Mouse (Mus musculus): ENCODE data around the gene Zfp607b. TPM values are rescaled to one million over a fixed set of nuclear protein-coding genes. Genes with fewer than 3 reads are reported as not detected.

The Zfp607b gene
- polyA plus RNA-seq (2016; fragmentation: Nextera tagmentation; extraction: Ambion mirVana), result 6.3 and 7.7 TPM in 2 replicates

DNA sequence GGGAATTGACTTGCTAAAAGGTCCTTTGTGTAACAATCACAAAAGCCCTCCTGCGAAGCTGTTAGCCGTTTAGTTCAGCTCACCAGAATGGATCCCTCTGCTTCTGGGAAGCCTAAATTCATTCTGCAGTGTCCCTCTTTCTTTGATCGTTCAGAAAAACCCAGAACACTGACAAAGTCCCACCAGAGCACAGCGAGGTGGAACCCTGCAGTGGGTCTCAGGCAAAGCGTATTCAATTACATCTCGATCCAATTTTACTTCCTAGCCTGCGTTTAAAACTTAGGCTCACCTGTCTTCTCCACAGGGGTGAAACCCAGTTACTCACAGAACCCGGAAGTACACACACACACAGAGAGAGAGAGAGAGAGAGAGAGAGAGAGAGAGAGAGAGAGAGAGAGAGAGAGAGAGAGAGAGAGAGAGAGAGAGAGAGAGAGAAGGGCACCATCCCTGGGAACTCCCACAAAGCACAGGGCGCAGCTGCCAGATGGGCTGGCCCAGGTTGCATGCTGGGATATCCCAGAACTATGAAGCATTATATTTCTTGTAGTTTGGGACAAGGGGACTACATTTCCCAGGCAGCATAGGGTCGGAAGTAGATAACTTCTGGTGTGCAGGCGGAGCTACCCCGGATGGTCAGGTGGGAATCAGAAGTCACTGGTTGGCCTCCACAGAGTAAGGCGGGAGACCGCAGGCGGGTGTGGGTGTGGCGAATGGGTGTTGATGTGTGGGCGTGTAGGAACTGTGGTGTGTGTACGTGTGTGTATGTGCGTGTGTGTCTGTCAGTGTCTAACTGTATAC is at the start of gene Zfp607b:
TSS of gene Zfp607b (plus strand) at position 526 of the 798 bp plus-strand sequence.
- Histone ChIP-seq H3K27ac (replicated peaks) (peak within 1 kb of the TSS; percentile 86), H3K36me3 (peaks cover 3% of the 10 kb centered on the region), H3K9me3 (replicated peaks) (no peaks in the 10 kb centered on the region), H3K27me3 (ENCODE audit: low read depth, poor library complexity, severe bottlenecking) (no peaks in the 10 kb centered on the region), H3K4me3 (peak within 1 kb of the TSS; percentile 57), H3K4me1 (peaks cover 23% of the 10 kb centered on the region)
- peak; percentile 88 for DNase-seq (ENCODE audit: low spot score)
- WGBS, result under 1% methylated on average over 19 of the region's 19 CpGs

DNA sequence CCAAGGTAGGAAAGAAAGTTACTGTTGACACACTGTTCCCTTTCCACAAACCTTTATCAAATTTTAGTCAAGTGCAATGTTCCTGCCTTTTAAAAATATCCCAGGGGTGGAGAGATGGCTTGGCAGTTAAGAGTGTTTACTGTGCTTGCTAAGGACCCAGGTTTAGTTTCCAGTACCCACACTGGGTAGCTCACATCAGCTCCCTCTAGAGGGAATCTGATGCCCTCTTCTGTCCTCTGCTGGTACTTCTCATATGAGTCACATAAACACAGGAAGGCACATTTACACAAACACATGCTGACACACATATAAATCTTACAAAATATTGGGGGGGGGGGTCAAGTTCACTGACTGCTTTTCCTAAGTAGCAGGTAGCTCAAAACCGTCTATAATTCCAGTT is 44.7 kb upstream of the Zfp607b start:
- DNase-seq (ENCODE audit: low spot score), result no peak
- Histone ChIP-seq H3K27ac (replicated peaks) (no peak overlapping the region), H3K4me3 (no peak overlapping the region), H3K36me3 (0 out of 2 replicates have a peak, but pooled peaks cover 5% of the 10 kb centered on the region), H3K27me3 (ENCODE audit: low read depth, poor library complexity, severe bottlenecking) (no peaks in the 10 kb centered on the region), H3K4me1 (no peaks in the 10 kb centered on the region), H3K9me3 (replicated peaks) (no peaks in the 10 kb centered on the region)
- WGBS, result 60% methylated on average over 1 of the region's 1 CpGs

DNA sequence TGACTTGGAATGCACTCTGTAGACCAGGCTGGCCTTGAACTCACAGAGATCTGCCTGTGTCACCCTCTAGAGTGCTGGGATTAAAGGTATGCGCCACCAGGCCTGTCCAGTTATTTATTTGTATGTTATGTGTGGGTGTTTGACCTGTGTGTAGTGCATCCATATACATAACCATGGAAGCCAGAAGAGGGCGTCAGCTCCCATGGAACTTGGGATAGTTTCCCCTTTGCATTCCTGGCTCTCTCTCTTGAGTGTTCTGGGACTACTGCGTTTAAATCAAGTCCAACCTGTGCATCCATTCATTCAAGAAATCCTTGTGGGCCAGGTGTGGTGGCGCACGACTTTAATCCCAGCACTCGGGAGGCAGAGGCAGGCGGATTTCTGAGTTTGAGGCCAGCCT is 42.6 kb upstream of the Zfp607b start:
- Histone ChIP-seq H3K9me3 (replicated peaks) (no peaks in the 10 kb centered on the region), H3K36me3 (no peaks in the 10 kb centered on the region), H3K27ac (replicated peaks) (no peak overlapping the region), H3K4me3 (no peak overlapping the region), H3K27me3 (ENCODE audit: low read depth, poor library complexity, severe bottlenecking) (no peaks in the 10 kb centered on the region; the same call in 1 of the 2 replicates), H3K4me1 (0 out of 2 replicates have a peak, but pooled peaks cover 6% of the 10 kb centered on the region)
- 84% methylated on average over 7 of the region's 7 CpGs for WGBS
- DNase-seq (ENCODE audit: low spot score), result no peak

DNA sequence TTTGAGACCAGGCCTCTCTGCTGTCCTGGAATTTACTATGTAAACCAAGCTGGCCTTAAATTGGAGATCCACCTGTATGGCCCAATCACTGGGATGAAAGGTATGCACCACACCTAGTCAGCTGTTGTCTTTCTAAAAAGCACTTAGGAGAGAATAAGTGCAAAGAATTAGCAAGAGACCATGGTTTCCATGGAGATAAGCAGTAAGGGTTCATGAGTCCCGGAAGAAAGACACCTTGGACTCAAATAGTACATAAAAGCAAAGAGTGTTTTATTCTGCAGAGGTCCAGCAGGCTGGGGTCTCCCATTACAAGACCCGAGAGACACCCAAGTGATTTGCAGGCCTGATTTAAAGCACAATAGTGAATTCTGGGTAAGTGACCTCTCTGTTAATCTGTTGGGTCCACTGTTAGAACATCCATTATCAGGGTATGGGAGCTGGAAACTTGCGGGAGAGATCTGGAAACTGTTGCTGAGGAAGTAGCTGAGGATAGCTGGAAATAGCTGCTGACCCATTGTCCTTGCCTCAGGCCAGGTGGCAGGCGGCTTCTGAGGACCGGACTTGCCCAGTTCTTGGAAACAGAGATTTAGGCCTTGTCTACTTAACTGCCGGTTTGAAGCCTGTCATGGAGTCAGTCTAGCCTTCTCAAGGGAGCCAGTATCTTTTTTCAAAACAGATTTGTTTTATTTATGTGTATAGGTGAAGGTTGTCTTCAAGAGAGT is 41.7 kb upstream of the Zfp607b start:
- DNase-seq (ENCODE audit: low spot score), result no peak
- Histone ChIP-seq H3K4me3 (no peak overlapping the region), H3K27me3 (ENCODE audit: low read depth, poor library complexity, severe bottlenecking) (peaks cover 3% of the 10 kb centered on the region), H3K27ac (replicated peaks) (no peak overlapping the region), H3K36me3 (no peaks in the 10 kb centered on the region), H3K9me3 (replicated peaks) (no peaks in the 10 kb centered on the region), H3K4me1 (0 out of 2 replicates have a peak, but pooled peaks cover 6% of the 10 kb centered on the region)
- WGBS, result 88% methylated on average over 6 of the region's 6 CpGs

DNA sequence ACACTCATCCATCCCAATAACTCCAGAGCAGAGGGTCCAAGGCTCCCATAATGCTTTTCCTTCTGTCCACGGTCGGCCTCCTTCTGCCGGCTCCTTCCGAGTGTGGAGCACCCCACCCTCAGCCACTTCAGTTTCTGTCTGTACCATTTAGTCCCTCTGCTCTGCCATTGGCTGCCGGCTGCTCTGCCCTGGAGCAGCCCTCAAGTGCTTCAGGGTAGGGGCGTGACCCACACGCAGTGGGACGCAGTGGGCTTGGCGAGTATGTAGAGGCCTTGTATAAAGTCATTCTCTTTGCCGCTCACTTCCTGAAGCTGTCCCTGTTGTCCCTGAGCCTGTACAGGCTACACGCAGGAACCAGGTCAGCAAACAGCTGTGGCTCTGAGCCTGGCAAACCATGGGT is 39.4 kb upstream of the Zfp607b start:
- Histone ChIP-seq H3K4me3 (no peak overlapping the region), H3K27ac (replicated peaks) (no peak overlapping the region), H3K36me3 (no peaks in the 10 kb centered on the region), H3K9me3 (replicated peaks) (no peaks in the 10 kb centered on the region), H3K27me3 (ENCODE audit: low read depth, poor library complexity, severe bottlenecking) (peaks cover 26% of the 10 kb centered on the region), H3K4me1 (peaks cover 18% of the 10 kb centered on the region)
- no peak for DNase-seq (ENCODE audit: low spot score)
- WGBS, result 91% methylated on average over 11 of the region's 11 CpGs

DNA sequence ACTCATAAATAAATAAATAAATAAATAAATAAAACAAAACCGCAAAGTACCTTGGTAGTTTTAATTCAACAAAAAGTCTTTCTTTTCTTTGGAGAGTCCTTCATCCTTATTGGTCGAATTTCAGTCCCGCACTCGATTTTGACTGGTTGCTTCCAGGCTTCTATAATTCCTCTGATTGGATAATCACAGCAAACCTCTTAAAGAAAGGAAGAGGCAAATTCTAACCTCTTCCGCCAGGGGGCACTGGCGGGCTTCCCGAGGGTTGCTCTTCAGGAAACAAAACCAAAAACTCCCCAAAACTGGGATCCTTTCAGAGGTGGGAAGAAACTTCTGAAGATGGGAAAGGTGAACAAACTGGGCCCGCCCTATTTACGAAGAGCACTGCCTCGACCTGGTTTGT is 38.2 kb upstream of the Zfp607b start:
- Histone ChIP-seq H3K27me3 (ENCODE audit: low read depth, poor library complexity, severe bottlenecking) (peaks cover 38% of the 10 kb centered on the region), H3K4me3 (peak overlapping the region; percentile 39), H3K4me1 (peaks cover 18% of the 10 kb centered on the region), H3K9me3 (replicated peaks) (no peaks in the 10 kb centered on the region), H3K27ac (replicated peaks) (peak overlapping the region; percentile 59; the same call in 1 of the 2 replicates), H3K36me3 (peaks cover 1% of the 10 kb centered on the region; the same call in 1 of the 2 replicates)
- DNase-seq (ENCODE audit: low spot score), result peak; percentile 70
- WGBS, result 8% methylated on average over 10 of the region's 10 CpGs

DNA sequence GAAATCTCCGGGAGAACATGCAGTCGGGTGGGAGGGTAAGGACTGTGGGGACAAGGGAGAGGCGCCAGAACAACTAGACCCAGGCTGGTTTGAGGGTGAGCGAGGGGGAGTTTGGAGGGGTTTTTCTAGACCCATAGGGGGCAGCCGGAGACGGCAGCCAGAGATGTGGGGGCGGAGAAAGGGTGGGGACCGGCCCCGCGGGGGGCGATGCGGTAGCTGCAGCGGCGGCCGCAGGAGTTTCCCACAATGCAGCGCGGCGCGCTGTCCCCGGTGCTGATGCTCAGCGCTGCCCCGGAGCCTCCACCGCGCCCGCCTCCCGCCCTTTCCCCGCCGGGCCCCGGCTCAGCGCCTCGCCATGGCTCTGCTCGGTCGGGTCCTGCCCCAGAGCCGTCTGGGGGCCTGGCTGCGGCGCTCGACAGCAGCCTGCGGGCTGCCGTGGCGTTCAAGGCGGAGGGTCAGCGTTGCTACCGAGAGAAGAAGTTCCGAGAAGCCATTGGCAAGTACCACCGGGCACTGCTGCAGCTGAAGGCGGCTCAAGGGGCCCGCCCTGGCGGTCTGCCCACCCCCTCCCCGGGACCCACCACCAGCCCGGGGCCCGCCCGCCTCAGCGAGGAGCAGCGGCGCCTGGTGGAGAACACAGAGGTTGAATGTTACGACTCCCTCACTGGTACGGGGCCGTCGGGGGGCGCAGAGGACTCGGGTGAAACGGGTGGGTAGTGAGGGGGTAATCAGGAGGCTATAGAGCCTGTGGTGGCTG is 35.3 kb upstream of the Zfp607b start, which contains the start of gene Ttc9b:
TSS of gene Ttc9b (plus strand) at position 235 of the 757 bp plus-strand sequence.
- Histone ChIP-seq H3K9me3 (replicated peaks) (no peaks in the 10 kb centered on the region), H3K27ac (replicated peaks) (peak within 1 kb of the TSS; percentile 74), H3K4me3 (peak within 1 kb of the TSS; percentile 58), H3K27me3 (ENCODE audit: low read depth, poor library complexity, severe bottlenecking) (peaks cover 67% of the 10 kb centered on the region), H3K36me3 (peaks cover 30% of the 10 kb centered on the region), H3K4me1 (peaks cover 28% of the 10 kb centered on the region)
- peak; percentile 69 for DNase-seq (ENCODE audit: low spot score)
- 2% methylated on average over 53 of the region's 62 CpGs for WGBS

DNA sequence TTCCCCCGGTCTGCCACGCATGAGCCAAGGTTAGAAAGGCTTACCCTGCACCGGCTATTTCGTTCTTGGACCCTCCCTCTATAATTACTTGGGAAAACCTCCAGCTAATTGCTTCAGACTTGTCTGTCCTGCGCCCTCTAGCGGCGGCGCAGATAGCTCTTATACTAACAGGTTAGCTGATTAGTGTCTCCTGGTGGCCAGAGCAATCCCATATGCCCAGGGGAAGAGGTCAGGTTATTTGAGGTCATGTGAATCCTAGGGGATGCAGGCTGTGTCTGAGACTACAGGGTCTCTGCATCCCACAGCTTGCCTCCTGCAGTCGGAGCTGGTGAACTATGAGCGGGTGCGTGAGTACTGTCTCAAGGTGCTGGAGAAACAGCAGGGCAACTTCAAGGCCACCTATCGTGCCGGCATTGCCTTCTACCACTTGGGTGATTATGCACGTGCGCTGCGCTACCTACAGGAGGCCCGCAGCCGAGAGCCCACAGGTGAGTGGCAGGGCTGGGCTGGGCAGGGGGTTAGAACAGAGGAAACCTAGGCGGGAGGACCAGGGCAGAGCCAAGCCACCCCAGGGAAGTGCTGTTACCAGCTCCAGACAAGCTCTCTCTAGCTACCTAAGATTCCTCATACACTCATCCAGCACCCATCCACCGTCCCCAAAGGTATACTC is 34.4 kb upstream of the Zfp607b start:
- WGBS, result 67% methylated on average over 20 of the region's 20 CpGs
- Histone ChIP-seq H3K36me3 (peaks cover 39% of the 10 kb centered on the region), H3K9me3 (replicated peaks) (no peaks in the 10 kb centered on the region), H3K27me3 (ENCODE audit: low read depth, poor library complexity, severe bottlenecking) (peaks cover 76% of the 10 kb centered on the region), H3K4me1 (peaks cover 28% of the 10 kb centered on the region), H3K4me3 (peak overlapping the region; percentile 58; the same call in 1 of the 2 replicates), H3K27ac (replicated peaks) (no peak overlapping the region)
- no peak for DNase-seq (ENCODE audit: low spot score)

DNA sequence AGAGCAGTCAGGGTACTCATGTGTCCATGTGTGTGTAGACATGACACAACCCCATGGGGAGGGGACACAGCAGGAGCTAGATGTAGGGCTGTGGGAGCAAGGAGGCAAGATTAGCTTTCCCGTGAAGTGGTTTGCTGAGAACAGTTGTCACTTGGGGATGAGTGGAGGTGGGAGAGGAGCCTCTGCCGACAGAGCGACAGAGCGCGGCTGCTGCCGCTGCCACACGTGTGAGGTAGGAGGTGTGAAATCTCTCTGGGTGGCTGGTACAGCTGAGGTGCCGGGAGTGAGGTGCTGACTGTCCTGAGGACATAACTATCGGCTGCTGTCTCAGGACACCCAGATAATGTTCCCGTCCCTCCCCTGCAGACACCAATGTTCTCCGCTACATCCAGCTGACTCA is 33.6 kb upstream of the Zfp607b start:
- no peak for DNase-seq (ENCODE audit: low spot score)
- WGBS, result 76% methylated on average over 11 of the region's 11 CpGs
- H3K9me3 ChIP-seq (replicated peaks), result no peaks in the 10 kb centered on the region
- peaks cover 44% of the 10 kb centered on the region for H3K36me3 ChIP-seq
- peaks cover 83% of the 10 kb centered on the region for H3K27me3 ChIP-seq (ENCODE audit: low read depth, poor library complexity, severe bottlenecking)
- H3K4me1 ChIP-seq, result peaks cover 23% of the 10 kb centered on the region
- H3K27ac ChIP-seq (replicated peaks), result no peak overlapping the region
- H3K4me3 ChIP-seq, result no peak overlapping the region

DNA sequence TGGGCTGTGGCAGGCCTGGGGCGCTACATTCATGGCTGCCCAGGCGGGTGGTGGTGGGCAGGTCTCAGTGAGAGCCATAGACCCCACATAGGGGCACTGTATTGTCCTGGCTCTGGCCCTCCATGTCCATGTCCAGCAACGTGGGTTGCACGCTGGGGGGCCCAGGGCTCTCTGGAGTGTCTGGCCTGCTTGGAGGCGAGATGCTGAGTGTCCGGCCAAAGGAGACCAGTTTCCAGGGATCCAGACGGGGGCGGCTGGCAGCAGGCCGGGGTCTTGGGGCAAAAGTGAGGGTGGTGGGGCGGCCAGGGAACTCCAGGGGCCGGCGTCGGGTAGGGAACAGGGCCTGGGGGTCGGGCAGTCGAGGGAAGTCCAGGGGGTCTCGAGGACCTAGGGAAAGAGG is 32.5 kb upstream of the Zfp607b start:
- Histone ChIP-seq H3K4me1 (peaks cover 22% of the 10 kb centered on the region), H3K27ac (replicated peaks) (no peak overlapping the region), H3K4me3 (no peak overlapping the region), H3K36me3 (peaks cover 54% of the 10 kb centered on the region), H3K27me3 (ENCODE audit: low read depth, poor library complexity, severe bottlenecking) (peaks cover 83% of the 10 kb centered on the region), H3K9me3 (replicated peaks) (no peaks in the 10 kb centered on the region)
- WGBS, result 91% methylated on average over 16 of the region's 16 CpGs
- DNase-seq (ENCODE audit: low spot score), result no peak

DNA sequence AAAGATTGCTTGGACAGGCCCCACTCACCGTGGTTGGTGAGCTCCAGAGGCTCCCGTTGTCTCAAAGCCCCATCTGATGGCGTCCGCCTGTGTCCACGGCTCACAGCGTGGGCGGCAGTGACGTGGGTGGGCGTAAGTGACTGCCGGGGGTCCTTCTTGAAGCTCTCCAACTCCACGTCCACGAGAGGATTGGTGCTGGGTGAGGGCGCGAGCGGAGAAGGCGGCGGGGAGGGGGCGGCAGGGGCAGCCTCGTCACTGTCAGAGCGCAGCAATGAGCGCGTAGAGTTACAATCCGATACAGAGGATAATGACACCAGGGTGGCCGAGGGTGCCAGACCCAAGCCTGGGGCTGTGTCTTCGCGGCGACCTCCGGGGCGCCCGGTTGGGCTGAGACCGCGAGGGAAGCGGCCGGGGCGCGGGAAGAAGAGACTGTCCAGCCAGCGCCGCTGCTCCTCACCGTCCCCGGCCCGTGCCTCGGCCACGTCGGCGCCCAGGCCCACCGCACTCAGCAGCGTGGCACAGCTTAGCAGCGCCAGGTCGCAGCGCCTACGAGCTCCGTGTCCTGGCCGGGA is 31.2 kb upstream of the Zfp607b start:
- no peak overlapping the region for H3K4me3 ChIP-seq
- peaks cover 75% of the 10 kb centered on the region for H3K27me3 ChIP-seq (ENCODE audit: low read depth, poor library complexity, severe bottlenecking)
- peaks cover 22% of the 10 kb centered on the region for H3K4me1 ChIP-seq
- no peak for DNase-seq (ENCODE audit: low spot score)
- no peaks in the 10 kb centered on the region for H3K9me3 ChIP-seq (replicated peaks)
- H3K36me3 ChIP-seq, result peaks cover 59% of the 10 kb centered on the region
- H3K27ac ChIP-seq (replicated peaks), result no peak overlapping the region
- 32% methylated on average over 50 of the region's 53 CpGs for WGBS
